Mouse (Mus musculus) intestine, embryonic 16.5 days (tissue): ENCODE data around the gene Sprr2b. TPM values are rescaled to one million over a fixed set of nuclear protein-coding genes. Genes with fewer than 3 reads are reported as not detected.
"Not testable (repeated sequence)": the region's sequence is repeated elsewhere in the genome, so short reads cannot be mapped to it uniquely, and the experiment has no call there.

ENCODE experiments used
- ATAC-seq: fragments of 200-750 bp; cut with Nextera tagmentation; 2 replicates; pipeline ENCODE4 v1.8.0; 2017; ENCODE audit warnings: moderate TSS enrichment, moderate library complexity
- H3K27ac ChIP-seq: fragments of 300-500 bp; sonication (generic); 2 replicates; pipeline ENCODE4 v1.5.1; 2014; ENCODE audit warnings: mild to moderate bottlenecking, low read length
- H3K27me3 ChIP-seq: fragments of 300-500 bp; sonication (generic); replicated peaks from 2 replicates; pipeline ENCODE4 v1.6.1; 2014; ENCODE audit warnings: low read length, control low read depth, mixed read lengths; ENCODE audit not compliant: control insufficient read depth, insufficient read depth
- H3K36me3 ChIP-seq: fragments of 300-500 bp; sonication (generic); 2 replicates; pipeline ENCODE4 v1.6.1; 2014; ENCODE audit warnings: low read length, control low read depth; ENCODE audit not compliant: control insufficient read depth, insufficient read depth
- H3K4me1 ChIP-seq: fragments of 300-500 bp; sonication (generic); 2 replicates; pipeline ENCODE4 v1.6.1; 2014; ENCODE audit warnings: low read length, control low read depth, mixed read lengths; ENCODE audit not compliant: control insufficient read depth, insufficient read depth
- H3K4me2 ChIP-seq: fragments of 300-500 bp; sonication (generic); 2 replicates; pipeline ENCODE4 v1.6.1; 2014; ENCODE audit warnings: low read depth, low read length, control low read depth
- H3K4me3 ChIP-seq: fragments of 300-500 bp; sonication (generic); 2 replicates; pipeline ENCODE4 v1.5.1; 2014; ENCODE audit warnings: mild to moderate bottlenecking, low read length
- H3K9ac ChIP-seq: fragments of 300-500 bp; sonication (generic); 2 replicates; pipeline ENCODE4 v1.6.1; 2014; ENCODE audit warnings: low read depth, low read length
- H3K9me3 ChIP-seq: fragments of 300-500 bp; sonication (generic); 2 replicates; pipeline ENCODE4 v1.6.1; 2016; ENCODE audit warnings: low read length, control low read depth; ENCODE audit not compliant: control insufficient read depth
- WGBS: fragments of 180-500 bp; shearing (Covaris S2); extraction: QIAGEN DNeasy Blood & Tissue Kit; methylation state at CpG from one replicate; pipeline ENCODE4 v1.1.7; 2014; 5-methylcytosine and 5-hydroxymethylcytosine counted together
- polyA plus RNA-seq: library from polyadenylated mRNA; unstranded; fragments of >200 nt; fragmentation: Nextera tagmentation; extraction: Ambion mirVana; gene quantifications from 2 replicates; pipeline ENCODE4 v1.2.1, GENCODE M21; 2015

The Sprr2b gene
- polyA plus RNA-seq = not detected in 2 replicates

- H3K9me3 ChIP-seq = no peaks in the 10 kb centered on the region
Measured at GRCm38 (mm10) chr3:92316320-92316719, at the start of gene Sprr2b. Gene Sprr2b (plus strand): TSS chr3:92316620.

GRCm38 (mm10) chr3:92271414-92271985 is 44.9 kb upstream of the Sprr2b start:
- H3K9ac ChIP-seq, H3K4me1 ChIP-seq, H3K9me3 ChIP-seq, H3K27me3 ChIP-seq, H3K27ac ChIP-seq, H3K4me2 ChIP-seq, H3K36me3 ChIP-seq, H3K4me3 ChIP-seq: not testable (repeated sequence)
- no CpG with 5 or more reads among the region's 4 CpGs for WGBS
- ATAC-seq = peak; percentile 81

More at GRCm38 (mm10) chr3:92316320-92316719, at the start of gene Sprr2b:
- H3K4me3 ChIP-seq = no peak within 1 kb of the TSS
- no peak for ATAC-seq
- no peaks in the 10 kb centered on the region for H3K36me3 ChIP-seq
- no peak within 1 kb of the TSS for H3K9ac ChIP-seq
- no peaks in the 10 kb centered on the region for H3K27me3 ChIP-seq
- no peak within 1 kb of the TSS for H3K27ac ChIP-seq
- 82% methylated on average over 2 of the region's 2 CpGs for WGBS
- no peak within 1 kb of the TSS for H3K4me2 ChIP-seq
- no peaks in the 10 kb centered on the region for H3K4me1 ChIP-seq

GRCm38 (mm10) chr3:92273504-92273903 is 42.9 kb upstream of the Sprr2b start:
- H3K9ac ChIP-seq, H3K36me3 ChIP-seq, ATAC-seq, H3K4me1 ChIP-seq, H3K4me3 ChIP-seq, H3K9me3 ChIP-seq, H3K4me2 ChIP-seq, H3K27ac ChIP-seq, H3K27me3 ChIP-seq: not testable (repeated sequence)

GRCm38 (mm10) chr3:92274018-92274417 is 42.4 kb upstream of the Sprr2b start:
- no CpG with 5 or more reads among the region's 1 CpGs for WGBS
- H3K9ac ChIP-seq, ATAC-seq, H3K4me2 ChIP-seq, H3K9me3 ChIP-seq, H3K4me3 ChIP-seq, H3K4me1 ChIP-seq, H3K27me3 ChIP-seq, H3K27ac ChIP-seq, H3K36me3 ChIP-seq: not testable (repeated sequence)

- not testable (repeated sequence) for H3K27me3 ChIP-seq, H3K27ac ChIP-seq, ATAC-seq, H3K4me1 ChIP-seq, H3K4me3 ChIP-seq, H3K36me3 ChIP-seq, H3K9me3 ChIP-seq, H3K9ac ChIP-seq, H3K4me2 ChIP-seq
Measured at GRCm38 (mm10) chr3:92279663-92280062, 36.8 kb upstream of the Sprr2b start.

GRCm38 (mm10) chr3:92280963-92281606 is 35.3 kb upstream of the Sprr2b start:
- not testable (repeated sequence) for H3K27ac ChIP-seq, H3K9ac ChIP-seq, H3K27me3 ChIP-seq, H3K4me1 ChIP-seq, H3K4me3 ChIP-seq, H3K4me2 ChIP-seq, H3K36me3 ChIP-seq, H3K9me3 ChIP-seq
- WGBS = 31% methylated on average over 5 of the region's 12 CpGs
- ATAC-seq = peak; percentile 89

GRCm38 (mm10) chr3:92285101-92285500 is 31.3 kb upstream of the Sprr2b start, which contains the start of gene Sprr2a3:
Gene Sprr2a3 (plus strand): TSS chr3:92285417.
- not testable (repeated sequence) for H3K4me3 ChIP-seq, H3K9ac ChIP-seq, H3K4me2 ChIP-seq, H3K4me1 ChIP-seq, H3K36me3 ChIP-seq, H3K9me3 ChIP-seq, H3K27ac ChIP-seq, H3K27me3 ChIP-seq
- ATAC-seq = peak; percentile 58
- WGBS = 88% methylated on average over 1 of the region's 1 CpGs

GRCm38 (mm10) chr3:92288489-92288888 is 27.9 kb upstream of the Sprr2b start:
- H3K36me3 ChIP-seq, H3K4me2 ChIP-seq, H3K9me3 ChIP-seq, H3K27ac ChIP-seq, H3K27me3 ChIP-seq, H3K4me3 ChIP-seq, H3K4me1 ChIP-seq, H3K9ac ChIP-seq, ATAC-seq: not testable (repeated sequence)
- WGBS = 79% methylated on average over 4 of the region's 6 CpGs

GRCm38 (mm10) chr3:92307406-92307805 is 9.0 kb upstream of the Sprr2b start:
- H3K4me2 ChIP-seq = no peak overlapping the region
- 60% methylated on average over 1 of the region's 1 CpGs for WGBS
- H3K4me1 ChIP-seq = no peaks in the 10 kb centered on the region
- no peak overlapping the region for H3K27ac ChIP-seq
- no peak for ATAC-seq
- no peaks in the 10 kb centered on the region for H3K9me3 ChIP-seq
- H3K9ac ChIP-seq = no peak overlapping the region
- no peaks in the 10 kb centered on the region for H3K27me3 ChIP-seq
- H3K36me3 ChIP-seq = no peaks in the 10 kb centered on the region
- no peak overlapping the region for H3K4me3 ChIP-seq

- no peak overlapping the region for H3K27ac ChIP-seq
- ATAC-seq = no peak
- H3K4me3 ChIP-seq = no peak overlapping the region
- no peak overlapping the region for H3K4me2 ChIP-seq
- no peaks in the 10 kb centered on the region for H3K36me3 ChIP-seq
- H3K27me3 ChIP-seq = no peaks in the 10 kb centered on the region
- no peak overlapping the region for H3K9ac ChIP-seq
- no peaks in the 10 kb centered on the region for H3K4me1 ChIP-seq
- no peaks in the 10 kb centered on the region for H3K9me3 ChIP-seq
- 86% methylated on average over 2 of the region's 2 CpGs for WGBS
Measured at GRCm38 (mm10) chr3:92317384-92317783, 964 bp downstream of the Sprr2b start.
